Mouse (Mus musculus) CD4-positive helper T cell, adult 2 months (primary cell): ENCODE data around the gene Tead1.

ENCODE experiments used
- DNase-seq: peaks from one replicate; pipeline ENCODE4 v3.0.0-alpha.2; 2012; ENCODE audit warnings: low read depth, missing footprints, low spot score

Gene Tead1

GRCm38 (mm10) chr7:112773601-112774000, 94.5 kb downstream of the Tead1 start:
- no peak for DNase-seq

- DNase-seq = no peak
Measured at GRCm38 (mm10) chr7:112775816-112776215, 96.7 kb downstream of the Tead1 start.

GRCm38 (mm10) chr7:112776670-112777069, 97.6 kb downstream of the Tead1 start:
- no peak for DNase-seq

- DNase-seq = no peak
Measured at GRCm38 (mm10) chr7:112779636-112780035, 100.5 kb downstream of the Tead1 start.

- no peak for DNase-seq
Measured at GRCm38 (mm10) chr7:112780910-112781309, 101.8 kb downstream of the Tead1 start.

- DNase-seq = no peak
Measured at GRCm38 (mm10) chr7:112781987-112782386, 102.9 kb downstream of the Tead1 start.

- DNase-seq = no peak
Measured at GRCm38 (mm10) chr7:112784278-112784677, 105.2 kb downstream of the Tead1 start.

- no peak for DNase-seq
Measured at GRCm38 (mm10) chr7:112785271-112785670, 106.2 kb downstream of the Tead1 start.

- no peak for DNase-seq
Measured at GRCm38 (mm10) chr7:112786556-112787225, 107.6 kb downstream of the Tead1 start.

- no peak for DNase-seq
Measured at GRCm38 (mm10) chr7:112787281-112787680, 108.2 kb downstream of the Tead1 start.

- DNase-seq = peak; percentile 15
Measured at GRCm38 (mm10) chr7:112788321-112788751, 109.2 kb downstream of the Tead1 start.

- DNase-seq = no peak
Measured at GRCm38 (mm10) chr7:112789693-112790092, 110.6 kb downstream of the Tead1 start.

GRCm38 (mm10) chr7:112790334-112790733, 111.2 kb downstream of the Tead1 start:
- DNase-seq = no peak

- DNase-seq = no peak
Measured at GRCm38 (mm10) chr7:112792679-112793078, 113.6 kb downstream of the Tead1 start.

GRCm38 (mm10) chr7:112793903-112794302, 114.8 kb downstream of the Tead1 start:
- no peak for DNase-seq

- DNase-seq = no peak
Measured at GRCm38 (mm10) chr7:112794481-112794880, 115.4 kb downstream of the Tead1 start.

- DNase-seq = no peak
Measured at GRCm38 (mm10) chr7:112797526-112798321, 118.6 kb downstream of the Tead1 start.

GRCm38 (mm10) chr7:112801706-112802105, 122.6 kb downstream of the Tead1 start:
- DNase-seq = no peak

- no peak for DNase-seq
Measured at GRCm38 (mm10) chr7:112806718-112807400, 127.7 kb downstream of the Tead1 start.

GRCm38 (mm10) chr7:112807401-112807751, 128.3 kb downstream of the Tead1 start:
- no peak for DNase-seq

- no peak for DNase-seq
Measured at GRCm38 (mm10) chr7:112810752-112811151, 131.6 kb downstream of the Tead1 start.

GRCm38 (mm10) chr7:112812037-112812775, 133.1 kb downstream of the Tead1 start:
- no peak for DNase-seq
